Mouse (Mus musculus) embryonic fibroblast, embryonic 13.5 days (primary cell): ENCODE results near the gene Tfpt.

Experiments
- CTCF ChIP-seq: IDR thresholded peaks from 2 replicates; pipeline ENCODE4 v1.5.1; 2011; ENCODE audit warnings: mild to moderate bottlenecking, control low read depth, low read length, moderate library complexity, borderline replicate concordance; ENCODE audit not compliant: insufficient read depth
- POLR2A ChIP-seq: IDR thresholded peaks from 2 replicates; pipeline ENCODE4 v1.6.1; 2011; ENCODE audit warnings: low read depth, mild to moderate bottlenecking, control low read depth, low read length, moderate library complexity

- TF ChIP-seq POLR2A (no peak), CTCF (no peak)
Measured at GRCm38 (mm10) chr7:3593855-3594254, 35.9 kb downstream of the Tfpt start.
